Mouse (Mus musculus): ENCODE results near the gene Frem2. TPM values are rescaled to one million over a fixed set of nuclear protein-coding genes. Genes with fewer than 3 reads are reported as not detected.

Frem2 gene
- polyA plus RNA-seq (2015; fragmentation: Nextera tagmentation; extraction: Ambion mirVana) = 0.50 and 1.0 TPM in 2 replicates

GRCm38 (mm10) chr3:53656878-53657561, at the start of gene Frem2:
Gene Frem2, minus strand, starts transcription at chr3:53657355.

GRCm38 (mm10) chr3:53488353-53488752, 168.8 kb downstream of the Frem2 start, which contains the start of gene Stoml3:
Gene Stoml3, plus strand, starts transcription at chr3:53488653.

Other genes starting within 250 kb of the Frem2 start
- 5.8 and 8.7 TPM in 2 replicates for gene Nhlrc3, start 194.0 kb downstream of the Frem2 start, polyA plus RNA-seq (2015; fragmentation: Nextera tagmentation; extraction: Ambion mirVana)
- gene Proser1, start 193.7 kb downstream of the Frem2 start, polyA plus RNA-seq (2015; fragmentation: Nextera tagmentation; extraction: Ambion mirVana) = 12.8 and 21.2 TPM in 2 replicates
- gene Stoml3, start 168.7 kb downstream of the Frem2 start, polyA plus RNA-seq (2015; fragmentation: Nextera tagmentation; extraction: Ambion mirVana) = not detected in 2 replicates
- not detected in 2 replicates for gene Gm10985, start 187.7 kb upstream of the Frem2 start, polyA plus RNA-seq (2015; fragmentation: Nextera tagmentation; extraction: Ambion mirVana)
- gene Ufm1, start 206.5 kb upstream of the Frem2 start, polyA plus RNA-seq (2015; fragmentation: Nextera tagmentation; extraction: Ambion mirVana) = 127 and 128 TPM in 2 replicates